Mouse (Mus musculus) monocyte, adult 2 months (primary cell): ENCODE results near the gene Maml3.

Experiments used
- DNase-seq, 2 experiments: peaks; one replicate each; pipeline ENCODE4 v3.0.0; 2022; ENCODE audit warnings: low spot score in 2 of 2, low read depth in 1 of 2

Gene Maml3

DNA sequence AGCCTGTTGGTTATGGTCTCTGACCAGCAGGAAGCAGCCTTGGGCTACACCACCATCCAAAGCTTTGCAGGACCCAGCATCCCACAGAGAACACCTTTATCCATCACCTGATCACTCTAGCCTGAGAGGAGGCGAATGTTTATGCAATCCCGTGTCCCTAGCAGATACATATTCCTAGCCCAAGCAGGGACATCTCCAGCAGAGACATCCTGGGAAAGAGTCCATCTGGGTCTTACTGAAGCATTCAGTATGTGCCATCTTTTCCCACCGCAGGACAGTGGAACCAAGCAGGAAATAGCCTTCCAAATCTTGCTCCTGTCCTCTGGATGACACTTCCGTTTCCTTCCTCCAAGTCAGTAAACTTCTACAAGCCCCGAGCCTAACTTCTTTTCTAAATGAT is 351.6 kb downstream of the Maml3 start:
- DNase-seq = no peak

DNA sequence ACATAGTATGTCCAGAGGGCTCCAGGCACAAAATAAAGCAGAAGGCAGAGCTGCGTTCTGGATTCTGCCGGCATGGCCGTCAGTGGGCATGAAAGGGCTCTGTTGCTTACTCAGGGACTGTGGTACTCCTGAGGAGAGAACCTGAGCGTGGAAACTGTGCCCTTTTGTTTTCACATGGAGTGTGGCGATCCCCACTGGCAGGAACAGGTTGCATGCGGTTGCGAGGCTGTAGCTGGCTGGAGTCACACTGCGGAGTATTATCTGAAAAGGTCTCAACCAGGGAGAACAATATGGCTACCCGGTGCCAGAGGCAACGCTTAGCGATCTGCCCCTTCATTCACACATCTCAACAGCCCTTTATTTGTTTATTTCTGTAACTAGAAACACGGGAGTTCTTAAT is 353.4 kb downstream of the Maml3 start:
- no peak for DNase-seq

DNA sequence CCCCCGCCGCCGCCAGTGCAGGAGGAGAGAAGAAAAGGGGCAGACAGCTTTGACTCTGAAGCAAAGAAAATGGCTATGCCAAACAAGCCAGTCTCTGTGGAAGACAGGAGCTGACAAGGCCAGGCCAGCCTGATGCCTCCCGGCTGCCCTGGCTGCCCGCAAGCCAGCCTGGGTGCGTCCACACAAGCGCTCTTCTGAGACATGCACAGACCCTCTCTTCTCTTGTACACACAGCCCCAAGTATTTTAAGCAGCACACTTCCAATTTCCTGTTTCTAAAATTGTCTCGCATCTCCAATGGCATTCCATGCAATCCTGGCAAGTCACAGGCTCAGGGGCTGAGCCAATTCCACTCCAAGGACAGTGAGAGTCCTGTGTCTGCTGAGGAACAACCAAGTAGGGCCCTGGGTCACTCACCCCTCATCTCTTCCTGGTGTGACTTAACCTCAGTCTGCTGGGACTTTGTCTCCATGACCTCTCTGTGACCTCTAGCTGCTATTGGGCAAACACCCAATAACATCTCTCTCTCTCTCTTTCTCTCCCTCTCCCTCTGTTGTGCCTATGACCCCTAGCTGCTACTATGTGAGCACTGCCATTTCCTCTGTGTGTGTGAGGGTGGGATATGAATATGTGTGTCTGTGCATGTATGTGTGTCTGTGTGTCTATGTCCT is 354.9 kb downstream of the Maml3 start:
- no peak for DNase-seq

DNA sequence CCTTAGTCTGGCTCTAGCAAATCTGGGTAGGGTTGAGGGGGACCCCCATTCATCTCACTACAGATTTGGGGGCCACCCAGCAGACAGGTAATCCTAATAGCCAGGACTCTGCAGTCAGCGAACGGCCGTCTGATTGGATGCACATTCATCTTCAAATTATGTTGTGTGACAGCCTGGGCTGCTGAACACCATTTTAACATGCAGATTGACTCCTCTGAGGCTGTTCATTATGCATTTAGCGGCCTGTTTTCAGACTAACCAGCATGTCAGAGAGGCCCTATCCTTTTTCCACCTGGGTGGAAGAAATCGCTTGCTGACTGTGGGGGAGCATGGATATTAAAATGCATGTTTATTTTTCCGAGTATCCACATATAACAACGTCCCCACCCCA is 355.5 kb downstream of the Maml3 start:
- no peak for DNase-seq

DNA sequence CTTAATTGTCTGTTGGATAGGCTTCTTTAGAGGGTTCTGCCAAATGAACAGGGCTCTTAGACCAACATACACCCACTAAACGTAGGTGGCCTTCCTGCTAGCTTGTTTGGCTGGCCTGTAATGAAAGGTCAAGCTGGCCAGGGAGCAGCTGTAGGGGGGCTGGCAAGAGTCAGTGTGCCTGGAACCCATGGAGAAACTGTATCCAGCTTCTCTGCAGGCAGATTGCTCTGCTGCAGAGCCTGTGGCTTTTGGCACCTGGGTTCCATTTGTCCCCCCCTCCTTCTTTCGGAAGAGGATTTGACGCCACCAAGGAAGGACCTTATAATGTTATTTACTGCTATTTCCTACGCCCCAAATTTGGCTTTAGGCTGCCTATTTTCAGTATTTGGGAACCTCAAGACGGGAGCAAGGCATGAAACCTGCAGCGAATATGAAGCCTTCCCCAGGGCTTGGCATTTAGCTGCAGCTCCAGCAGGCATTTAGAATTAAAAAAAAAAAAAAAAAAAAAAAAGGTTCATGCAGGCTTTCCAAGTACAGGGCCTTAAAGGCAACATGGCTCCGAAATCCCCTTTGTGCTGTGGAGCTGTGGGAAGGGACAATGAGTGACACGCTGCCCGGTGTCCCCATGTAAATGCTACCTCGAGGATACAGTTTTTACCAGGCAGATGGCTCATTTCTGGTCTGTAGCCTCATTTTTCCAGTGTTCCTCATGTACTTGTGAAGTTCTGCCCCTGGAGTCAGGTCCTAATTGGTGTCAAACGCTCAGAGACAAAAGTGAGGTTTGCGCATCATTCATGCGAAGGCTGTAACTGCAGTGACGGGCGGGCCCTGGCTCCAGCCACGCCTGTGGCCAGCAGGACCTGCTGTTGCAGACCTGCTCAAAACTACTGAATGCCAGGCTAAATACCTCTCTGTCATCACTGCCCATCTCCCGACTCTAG is 356.2 kb downstream of the Maml3 start:
- DNase-seq = no peak

DNA sequence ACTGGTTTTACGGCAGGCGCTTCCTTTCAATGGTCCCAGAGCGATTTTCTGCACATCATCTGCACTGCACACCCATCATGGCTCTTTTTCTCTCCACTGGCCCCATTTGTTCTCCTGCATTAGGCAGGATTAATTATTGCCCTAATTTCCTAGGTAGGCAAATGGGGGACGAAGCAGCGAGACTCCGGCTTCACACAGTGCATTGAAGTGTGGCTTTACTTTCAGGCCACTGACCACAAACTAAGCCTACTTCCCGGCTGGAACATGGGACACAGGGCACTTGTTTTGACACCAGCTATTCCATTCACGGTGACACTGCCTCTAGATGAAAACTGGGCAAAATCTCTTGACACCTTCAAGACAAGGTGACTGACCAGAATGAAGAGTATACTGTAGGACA is 358.1 kb downstream of the Maml3 start:
- no peak for DNase-seq

DNA sequence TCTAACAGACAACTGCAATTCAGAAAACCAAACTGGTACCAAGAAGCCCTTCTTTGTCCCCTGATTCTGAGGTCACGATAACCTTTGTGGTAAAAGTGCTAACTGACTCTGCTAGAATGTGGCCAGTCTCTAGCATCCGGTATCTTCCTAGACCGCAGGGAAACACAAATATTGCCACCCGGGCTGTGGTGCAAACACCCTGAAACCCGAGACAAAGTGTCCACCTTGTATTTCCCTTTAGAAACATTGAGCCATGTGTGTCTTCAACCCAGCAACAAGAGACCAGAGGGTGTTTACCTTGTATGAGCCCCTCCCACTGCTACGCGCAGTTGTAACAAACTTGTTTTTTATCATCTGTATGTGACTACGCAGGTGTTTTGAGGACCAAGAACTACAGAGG is 359.7 kb downstream of the Maml3 start:
- DNase-seq = no peak

DNA sequence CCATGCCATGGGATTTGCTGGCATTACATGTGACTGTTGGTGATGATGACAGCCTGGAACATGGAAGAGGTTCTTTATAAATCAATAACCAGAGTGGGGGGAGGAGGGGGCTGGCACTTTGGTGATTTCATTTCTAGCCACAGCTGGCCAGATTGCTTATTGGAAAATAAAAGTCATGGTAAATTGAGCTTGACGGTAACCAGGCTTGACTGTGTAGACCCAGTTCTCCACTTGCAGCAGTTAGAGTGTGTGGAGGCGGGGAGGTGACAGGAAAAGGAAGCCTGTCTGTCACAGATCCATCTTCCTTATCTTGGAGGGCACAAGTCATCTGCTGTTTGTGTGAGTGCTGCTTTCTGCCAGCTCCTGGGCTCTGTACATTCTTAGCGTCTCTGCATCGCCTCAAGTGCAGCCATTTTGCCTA is 360.5 kb downstream of the Maml3 start:
- DNase-seq = no peak

DNA sequence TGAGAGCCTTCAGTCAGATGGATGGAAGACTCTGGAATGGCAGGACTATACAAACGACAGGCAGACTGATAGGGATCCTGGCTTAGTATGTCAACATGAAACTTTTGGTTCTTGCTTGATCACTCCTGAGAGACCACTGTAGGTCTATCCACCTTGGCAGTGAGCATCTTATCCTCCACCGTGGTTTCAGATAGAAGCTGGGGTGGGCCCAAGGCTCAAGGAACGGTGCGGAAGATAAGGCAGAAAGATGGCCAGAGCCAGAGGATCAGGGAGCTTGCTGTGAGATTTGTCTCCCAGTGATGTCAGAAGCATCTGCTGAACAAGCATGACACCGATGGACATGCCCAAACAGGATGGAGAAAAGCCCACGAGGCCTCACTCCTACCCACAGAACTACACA is 362.5 kb downstream of the Maml3 start:
- no peak for DNase-seq

DNA sequence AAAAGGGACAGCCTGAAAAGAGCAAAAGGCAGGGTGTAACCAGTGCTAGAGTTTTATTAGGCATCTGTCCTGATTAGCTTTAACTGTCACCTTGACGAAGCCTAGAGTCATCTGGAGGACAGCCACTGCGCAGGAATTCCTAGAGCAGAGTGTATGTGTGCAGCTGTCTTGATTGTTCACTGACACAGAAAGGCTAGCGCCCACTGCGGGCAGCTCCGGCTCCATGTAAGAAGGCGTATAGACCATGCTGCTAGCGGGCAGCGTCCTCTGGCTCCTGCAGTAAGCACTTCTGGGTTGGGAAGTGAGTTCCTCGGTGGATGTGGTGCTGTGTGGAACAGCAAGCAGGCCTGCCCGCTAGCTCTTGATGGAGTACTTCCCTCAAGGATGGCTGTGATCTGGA is 363.1 kb downstream of the Maml3 start:
- DNase-seq = no peak

DNA sequence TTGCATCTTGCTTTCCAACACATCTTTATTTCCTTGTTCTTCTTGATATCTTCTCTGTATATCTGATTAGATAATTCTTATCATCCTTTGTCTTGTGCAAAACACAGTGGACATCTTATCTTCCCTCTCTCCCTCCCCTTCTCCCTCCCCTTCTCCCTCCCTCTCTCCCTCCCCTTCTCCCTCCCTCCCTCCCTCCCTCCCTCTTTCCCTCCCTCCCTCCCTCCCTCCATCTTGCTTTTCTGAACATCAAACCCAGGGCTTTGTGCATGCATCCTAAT is 365.1 kb downstream of the Maml3 start:
- DNase-seq = no peak

DNA sequence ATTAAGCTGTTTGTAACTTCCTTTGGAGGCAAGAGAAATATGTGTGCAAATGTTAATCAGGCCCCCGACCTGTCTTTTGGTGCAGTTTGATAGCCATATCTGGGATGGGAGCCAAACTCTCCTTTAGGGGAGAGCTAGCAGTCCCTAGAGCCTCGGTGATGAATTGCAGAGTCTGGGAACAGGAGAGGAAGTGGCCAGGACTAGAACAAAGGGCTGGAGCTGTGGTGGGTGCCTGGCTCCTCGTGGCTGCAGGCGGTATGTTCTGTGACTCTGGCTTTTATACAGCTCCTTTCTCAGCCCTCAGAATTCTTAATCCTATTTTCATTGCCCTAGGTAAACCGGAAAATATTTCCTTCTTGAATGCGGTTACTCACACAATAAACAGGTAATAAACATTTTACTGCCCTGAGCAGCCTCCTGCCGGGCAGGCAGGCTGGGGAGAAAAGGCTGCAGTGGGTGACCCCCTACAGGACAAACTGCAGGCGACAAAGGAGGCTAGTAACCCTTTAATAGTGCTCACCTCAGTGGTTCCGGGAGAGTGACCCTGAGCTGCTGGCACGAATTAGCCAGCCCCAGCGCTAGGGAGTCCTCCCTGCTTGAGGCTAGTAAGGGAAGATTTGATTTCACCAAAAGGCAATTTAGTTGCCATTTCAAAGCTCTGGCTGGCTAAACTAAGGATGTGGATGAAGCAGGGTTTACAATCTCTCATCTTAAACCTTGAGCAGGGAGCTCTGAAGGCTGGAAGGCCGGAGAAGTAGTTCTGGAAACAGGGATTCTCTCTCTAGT is 365.6 kb downstream of the Maml3 start:
- DNase-seq = no peak

DNA sequence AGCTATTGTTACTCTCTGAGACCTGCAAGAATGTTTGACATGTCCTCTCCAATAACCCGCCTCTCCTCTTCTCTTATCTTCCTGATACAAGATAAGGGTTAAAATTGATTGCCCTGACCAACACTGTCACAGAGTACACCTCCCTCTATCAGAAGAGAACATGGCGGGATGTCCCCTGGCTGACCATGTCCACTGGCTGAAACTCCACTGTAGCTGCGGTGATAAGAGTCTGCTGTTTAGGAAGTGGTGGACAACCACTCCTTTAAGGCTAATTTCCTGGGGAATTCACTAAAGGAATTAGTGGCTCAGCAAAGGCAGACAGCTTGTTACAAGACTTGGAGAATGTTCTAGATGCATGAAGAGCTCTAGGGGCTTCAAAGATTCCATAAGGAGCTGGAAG is 371.2 kb downstream of the Maml3 start:
- DNase-seq = no peak

DNA sequence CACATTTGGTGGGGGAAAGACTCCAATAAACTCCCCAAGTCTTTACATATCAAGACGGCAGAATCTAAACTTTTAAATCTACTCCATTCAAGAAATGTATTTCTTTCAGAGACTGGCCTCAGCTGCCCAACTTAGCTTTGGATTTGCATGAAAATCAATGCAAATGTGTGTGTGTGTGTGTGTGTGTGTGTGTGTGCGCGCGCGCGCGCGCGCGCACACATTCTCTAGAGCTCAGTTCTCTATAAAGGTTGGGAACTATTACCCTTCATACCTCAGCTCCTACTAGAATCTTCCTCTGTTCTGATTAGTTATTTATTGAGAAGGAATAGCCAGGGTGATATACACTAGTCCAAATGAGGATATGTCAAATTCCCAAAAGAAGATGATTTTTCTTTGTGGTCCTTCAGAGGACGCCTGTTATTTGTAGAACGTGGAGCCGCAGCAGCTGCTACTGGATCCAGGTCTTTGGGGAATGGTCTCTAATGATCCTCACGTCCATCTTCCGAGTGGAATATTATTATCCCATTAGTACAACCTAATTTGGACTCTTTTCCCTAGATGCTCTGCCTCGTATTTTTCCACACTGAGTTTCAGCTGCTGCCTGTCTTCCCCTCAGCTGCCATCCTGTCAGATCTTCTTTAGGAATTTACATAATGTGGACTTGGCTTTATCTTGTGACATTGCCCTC is 372.8 kb downstream of the Maml3 start:
- no peak for DNase-seq

DNA sequence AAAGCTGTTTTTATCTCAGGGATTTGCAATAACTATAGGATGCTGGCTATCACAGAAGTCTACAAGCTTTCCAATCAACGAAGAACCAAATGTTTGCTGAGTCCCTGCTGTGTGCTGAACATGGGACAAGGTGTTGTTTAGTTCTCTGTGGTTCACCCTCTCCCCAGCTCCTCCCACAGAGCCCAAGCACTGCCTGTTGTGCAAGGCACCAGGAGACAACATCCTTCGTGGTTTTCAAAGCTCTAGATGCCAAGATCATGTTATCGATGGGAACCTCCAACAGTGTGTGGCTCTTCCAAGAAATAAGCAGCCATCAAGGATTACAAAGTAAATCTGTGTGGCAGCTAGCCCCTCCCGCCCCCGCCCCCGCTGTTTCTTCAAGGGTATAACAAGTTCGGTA is 374.2 kb downstream of the Maml3 start:
- DNase-seq = no peak

DNA sequence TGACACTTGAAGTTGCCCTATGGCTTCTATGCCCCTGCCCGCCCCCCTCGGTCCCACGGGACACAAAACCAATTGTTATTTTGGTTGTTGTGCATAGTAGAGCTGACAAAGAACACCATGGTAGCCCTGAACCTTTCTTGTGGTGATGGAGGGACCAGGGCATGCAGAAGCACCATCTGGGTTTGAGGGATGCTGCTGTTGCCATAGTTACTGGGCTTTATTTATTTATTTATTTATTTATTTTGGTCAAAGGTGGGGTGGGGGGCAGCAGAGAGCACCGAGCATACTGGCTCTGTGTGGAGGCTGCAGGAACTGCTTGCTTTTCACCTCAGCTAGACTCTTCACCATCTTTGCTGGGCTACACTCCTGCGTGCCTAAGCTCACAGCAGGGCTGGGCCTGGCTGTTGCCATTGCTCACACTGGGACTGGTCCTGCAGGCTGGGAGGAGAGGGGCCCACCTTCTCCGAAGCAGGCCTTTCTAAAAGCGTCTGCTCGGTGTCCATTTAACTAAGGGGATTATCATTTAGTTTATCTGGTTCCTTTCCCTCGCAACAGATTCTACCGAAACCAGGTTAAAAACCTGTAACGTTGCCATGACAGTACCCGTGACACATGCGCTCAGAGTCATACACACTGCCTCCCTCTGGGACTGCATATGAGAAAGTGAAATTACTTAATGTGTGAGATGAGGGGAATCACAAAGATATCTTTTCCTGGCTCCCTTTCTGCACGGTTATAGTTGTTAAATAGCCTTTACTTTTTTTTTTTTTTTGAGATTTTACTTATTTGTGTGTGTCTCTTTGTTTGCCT is 375.6 kb downstream of the Maml3 start:
- no peak for DNase-seq

DNA sequence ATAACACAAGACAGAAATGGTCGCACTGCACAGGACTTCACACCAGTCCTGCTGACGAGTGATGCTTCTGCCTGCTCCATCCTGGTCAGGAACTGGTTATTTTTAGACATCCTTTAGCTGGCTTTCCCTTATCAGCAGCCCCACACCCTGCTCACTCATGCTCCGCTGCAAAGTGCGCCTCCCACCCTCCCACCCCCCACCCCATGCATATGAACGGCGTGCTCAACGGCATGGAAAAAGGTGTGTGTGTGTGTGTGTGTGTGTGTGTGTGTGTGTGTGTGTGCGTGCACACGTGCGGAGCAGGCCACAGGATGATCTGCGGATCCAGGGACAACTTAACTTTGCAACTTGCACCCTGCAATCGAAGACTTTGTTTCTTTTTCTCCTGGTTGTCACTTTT is 376.4 kb downstream of the Maml3 start:
- no peak for DNase-seq

DNA sequence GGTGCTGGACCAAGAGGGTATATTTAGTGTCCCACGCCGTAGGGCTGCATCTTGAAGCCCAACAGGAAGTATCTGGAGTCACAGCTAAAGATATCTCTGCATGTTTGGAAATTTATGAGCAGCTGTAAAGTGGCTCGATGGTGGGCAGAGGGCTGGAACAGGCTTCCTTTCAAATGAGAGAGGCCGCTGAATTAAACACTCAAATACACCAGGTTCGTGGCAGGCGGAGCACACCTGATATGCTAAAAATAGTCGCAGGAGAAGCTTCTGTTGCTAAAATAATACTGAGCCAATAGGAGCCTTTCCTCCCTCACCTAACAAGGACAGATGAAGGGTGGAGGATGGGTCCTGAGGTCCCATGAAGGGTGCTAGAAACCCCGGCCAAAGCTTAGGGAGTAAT is 376.9 kb downstream of the Maml3 start:
- DNase-seq = no peak

DNA sequence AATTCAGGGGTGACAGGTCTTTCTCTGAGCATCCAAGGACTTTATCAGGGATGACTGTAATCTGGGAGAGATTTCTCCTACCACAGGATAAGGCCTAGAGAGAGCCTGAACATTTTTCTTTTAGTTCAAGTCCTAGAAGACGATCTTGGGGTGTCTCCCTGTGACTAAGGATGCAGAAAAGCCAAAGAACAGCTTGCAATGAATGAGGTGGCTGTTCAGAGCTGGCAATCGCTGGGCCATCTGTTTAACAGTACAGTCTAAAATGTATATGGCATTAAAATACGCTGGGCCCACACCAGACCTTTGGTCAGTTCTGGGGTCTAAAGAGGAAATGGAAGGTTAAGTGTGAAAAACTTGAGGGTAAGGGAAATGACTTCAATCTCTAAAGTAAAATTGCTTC is 377.4 kb downstream of the Maml3 start:
- no peak for DNase-seq

DNA sequence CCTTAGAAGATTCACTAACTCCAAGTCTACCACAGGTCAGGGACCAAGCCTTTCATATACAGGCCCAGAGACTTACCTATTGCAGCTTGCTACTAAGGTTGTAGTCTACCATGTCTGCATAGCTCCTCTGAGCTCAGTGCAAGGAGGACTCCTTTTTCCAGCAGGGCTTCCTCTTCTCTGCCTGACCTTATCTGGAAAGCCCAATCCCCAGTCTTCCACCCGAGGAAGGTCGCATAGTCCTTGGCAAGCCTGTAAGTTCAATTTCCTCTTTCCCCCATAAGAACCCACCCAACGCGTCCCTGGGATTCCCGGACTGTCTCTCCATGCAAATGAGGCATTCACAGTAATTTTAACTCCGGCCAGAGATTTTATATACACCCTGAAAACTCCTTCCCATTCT is 378.6 kb downstream of the Maml3 start:
- no peak for DNase-seq

DNA sequence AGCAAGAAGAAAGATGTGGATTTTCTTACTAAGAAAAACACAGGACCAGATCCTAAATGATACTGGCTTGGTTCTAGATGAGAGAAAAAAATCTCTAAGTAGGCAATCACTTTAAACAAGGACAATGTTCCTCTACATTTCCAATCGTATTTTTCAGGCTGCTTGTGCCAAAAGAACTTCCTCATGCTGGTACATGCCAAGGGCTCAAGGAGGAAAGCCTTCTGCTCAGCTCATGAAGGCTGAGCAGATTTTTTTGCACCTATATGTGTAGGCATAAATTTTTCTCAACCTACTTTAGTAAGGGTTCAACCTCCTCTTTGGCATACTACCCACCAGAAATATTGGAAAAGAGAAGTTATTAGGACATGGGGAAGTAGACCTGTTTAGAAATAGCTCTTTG is 384.9 kb downstream of the Maml3 start:
- no peak for DNase-seq
